Mouse (Mus musculus) cerebellum, adult 18-20 months (tissue): ENCODE data around the gene A930017K11Rik.

Experiments used
- DNase-seq, 2 experiments: peaks; one replicate each; pipeline ENCODE4 v3.0.0; 2021

A930017K11Rik gene

GRCm38 (mm10) chr17:25922120-25922519 is 30.2 kb downstream of the A930017K11Rik start:
- no peak for DNase-seq

DNA sequence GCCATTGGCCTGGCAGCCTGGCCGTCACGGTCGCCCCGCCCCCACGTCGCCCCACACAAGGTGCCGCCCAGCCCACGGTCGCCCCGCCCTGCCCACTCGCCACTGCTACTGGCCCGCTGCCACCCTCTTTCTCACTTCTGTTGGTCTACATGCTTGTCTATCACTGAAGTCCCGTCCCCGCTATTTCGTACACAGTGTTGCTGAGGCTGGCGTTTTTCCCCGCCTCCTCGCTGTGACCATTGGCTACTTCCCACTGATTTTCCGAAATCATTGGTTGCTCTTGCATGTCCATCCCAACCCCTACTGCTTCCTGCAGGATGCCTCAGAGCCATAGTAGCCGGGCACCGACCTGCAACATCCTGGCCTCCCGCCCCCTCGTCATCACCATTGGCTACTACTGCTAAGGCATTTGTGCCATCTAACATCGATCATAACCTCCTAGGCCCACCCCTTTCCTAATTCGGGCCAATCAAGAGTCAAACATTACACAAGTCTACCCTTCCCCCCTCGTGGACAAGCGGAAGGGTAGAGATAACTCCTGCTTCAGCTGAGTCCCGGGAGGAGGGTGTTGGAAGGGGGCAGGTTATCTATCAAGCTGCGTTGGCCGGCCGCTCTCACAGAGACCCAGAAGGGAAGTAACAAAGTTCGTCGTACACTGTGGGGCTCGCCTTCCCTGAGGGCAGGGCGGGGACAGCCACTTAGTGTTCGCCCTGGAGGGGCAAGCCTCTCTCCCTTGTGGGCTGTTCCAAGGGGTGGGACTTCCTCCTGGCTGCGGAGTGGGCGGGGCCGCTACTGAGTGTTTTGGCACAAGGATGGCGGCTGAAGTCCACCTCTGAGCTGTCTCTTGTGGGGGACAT is 32.4 kb downstream of the A930017K11Rik start:
- DNase-seq = peak; percentile 100

GRCm38 (mm10) chr17:25919144-25919785 is 33.1 kb downstream of the A930017K11Rik start, which contains the start of gene Rab40c:
Gene Rab40c (minus strand): TSS chr17:25919727.
- DNase-seq = peak in 1 of 2 experiments; percentile 55

- DNase-seq = peak in 1 of 2 experiments; percentile 23
Observed at GRCm38 (mm10) chr17:25918037-25918750, 34.2 kb downstream of the A930017K11Rik start.

DNA sequence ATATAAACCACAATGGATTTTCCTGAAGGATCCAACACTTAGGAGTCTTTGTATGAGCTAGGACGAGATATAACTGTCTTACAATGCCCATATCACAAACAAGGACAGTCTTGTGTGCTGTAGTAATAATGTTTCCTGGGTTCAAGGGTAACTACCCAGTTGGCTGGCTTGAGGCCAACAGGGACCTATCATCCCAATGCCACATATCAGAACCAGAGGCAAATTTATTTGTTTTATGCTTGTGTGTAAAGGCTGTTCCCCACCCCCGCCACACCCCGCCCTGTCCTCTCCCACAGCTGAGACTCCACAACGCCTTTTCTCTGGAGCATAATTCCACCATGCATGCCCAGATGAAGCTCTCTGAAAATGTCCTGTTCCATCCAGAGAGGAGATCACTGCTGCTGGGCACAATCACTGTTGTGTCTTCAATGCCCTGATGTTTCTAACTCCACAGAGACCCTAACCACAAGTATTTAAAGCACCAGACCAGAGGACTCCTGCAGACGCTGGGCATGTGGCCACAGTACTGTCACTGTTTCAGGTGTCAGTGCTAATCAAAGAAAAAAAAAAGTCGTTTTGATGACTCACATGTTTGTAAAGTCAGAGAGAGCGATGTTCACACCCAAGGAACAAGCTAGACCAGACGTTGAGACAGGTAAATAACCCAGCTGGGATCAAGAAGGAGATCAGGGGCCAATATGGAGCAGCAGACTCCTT is 35.3 kb downstream of the A930017K11Rik start:
- DNase-seq = no peak

GRCm38 (mm10) chr17:25914295-25914694 is 38.1 kb downstream of the A930017K11Rik start:
- DNase-seq = peak; percentile 39 to 43

DNA sequence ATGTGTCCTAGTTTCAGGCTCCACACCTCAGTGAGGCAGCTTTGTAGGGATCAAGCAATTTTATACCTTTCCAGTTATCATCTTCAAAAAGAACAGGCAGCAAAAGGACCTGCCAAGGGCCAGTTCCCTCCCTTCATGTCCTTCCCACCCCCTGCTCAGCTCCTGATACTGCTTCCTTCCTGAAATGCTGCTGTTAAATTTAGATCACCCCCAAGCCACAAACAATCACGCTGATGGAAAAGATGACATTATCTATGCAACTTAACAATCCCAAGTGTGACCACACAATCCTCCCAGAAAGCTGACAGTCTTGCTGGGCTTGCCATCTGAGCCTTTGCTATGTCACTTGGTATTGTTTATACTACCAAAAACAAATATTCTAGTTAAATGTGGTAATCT is 38.5 kb downstream of the A930017K11Rik start:
- no peak for DNase-seq

DNA sequence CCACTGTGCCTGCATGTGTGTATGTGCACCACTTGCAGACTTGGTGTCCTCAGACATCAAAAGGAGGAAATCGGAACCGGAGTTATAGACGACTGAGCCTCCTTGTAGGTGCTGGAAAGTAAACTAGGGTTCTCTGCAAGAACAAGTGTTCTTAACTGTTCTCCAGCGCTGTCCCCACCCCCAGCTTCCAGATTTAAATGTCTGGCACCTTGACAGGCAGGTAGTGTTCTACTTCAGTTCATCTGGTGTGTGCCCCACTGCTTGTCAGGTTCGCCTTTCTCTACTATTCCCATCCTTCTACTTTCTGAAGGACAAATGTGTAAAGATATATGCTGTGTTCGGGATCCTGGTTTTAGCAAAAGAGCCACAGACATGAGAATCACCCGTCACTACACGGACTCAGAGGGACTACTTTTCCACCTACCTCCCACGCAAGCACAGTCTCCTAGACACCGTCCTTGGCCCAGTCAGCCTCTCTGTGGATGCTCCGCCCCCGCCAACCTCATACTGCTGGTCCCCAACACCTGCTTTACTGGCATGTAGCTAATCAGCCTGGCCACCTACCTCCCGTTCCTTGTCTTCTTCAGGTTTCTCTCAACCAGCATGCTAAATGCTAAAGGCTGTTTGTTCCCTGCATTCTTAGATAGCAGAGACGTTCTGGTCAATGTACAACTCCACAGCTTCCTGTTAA is 39.0 kb downstream of the A930017K11Rik start:
- peak; percentile 82 to 88 for DNase-seq

DNA sequence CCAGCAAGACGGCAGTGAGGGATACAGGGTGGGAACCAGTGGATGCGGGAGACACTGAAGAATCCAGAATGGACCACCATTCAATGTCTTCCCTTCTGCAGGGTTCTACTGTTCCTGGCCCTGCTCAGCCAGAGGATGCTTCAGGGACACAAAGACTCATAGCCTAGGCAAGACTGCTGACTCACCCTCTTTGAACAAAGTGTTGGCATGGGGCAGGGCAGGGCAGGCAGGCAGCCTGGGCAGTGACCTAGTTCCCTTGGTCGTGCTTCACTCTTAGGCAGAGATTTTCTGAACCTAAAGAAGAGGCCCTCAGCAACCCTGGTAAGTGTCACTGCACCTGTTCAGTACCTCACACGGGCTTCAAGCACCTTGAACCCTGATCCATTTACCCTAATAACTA is 40.5 kb downstream of the A930017K11Rik start:
- DNase-seq = peak; percentile 77 to 89

- DNase-seq = no peak
Observed at GRCm38 (mm10) chr17:25907640-25908039, 44.7 kb downstream of the A930017K11Rik start.

GRCm38 (mm10) chr17:25903061-25903460 is 49.3 kb downstream of the A930017K11Rik start:
- no peak for DNase-seq

DNA sequence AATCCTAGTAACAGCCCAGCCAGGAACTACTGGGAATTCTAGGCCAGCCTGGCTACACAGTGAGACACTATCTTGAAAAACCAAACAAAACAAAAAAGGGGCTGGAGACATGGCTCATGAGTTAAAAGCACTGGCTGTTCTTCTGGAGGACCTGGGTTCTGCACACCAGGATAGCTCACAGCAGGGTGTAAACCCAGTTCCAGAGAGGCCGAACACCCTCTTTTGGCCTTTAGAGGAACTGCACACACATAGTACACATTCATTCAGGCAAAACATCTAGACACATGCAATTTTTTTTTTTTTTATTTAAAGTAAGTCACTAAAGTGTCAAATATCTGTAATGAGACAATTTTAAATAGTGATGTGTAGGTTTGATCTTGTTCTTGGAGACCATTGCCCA is 52.2 kb downstream of the A930017K11Rik start:
- no peak for DNase-seq
